Mouse (Mus musculus) liver (tissue): ENCODE results near the gene Rora.

Source experiments
- DNase-seq: peaks from one replicate; pipeline ENCODE4 v3.0.0-alpha.2; 2020; ENCODE audit warnings: mixed read lengths

The Rora gene

DNA sequence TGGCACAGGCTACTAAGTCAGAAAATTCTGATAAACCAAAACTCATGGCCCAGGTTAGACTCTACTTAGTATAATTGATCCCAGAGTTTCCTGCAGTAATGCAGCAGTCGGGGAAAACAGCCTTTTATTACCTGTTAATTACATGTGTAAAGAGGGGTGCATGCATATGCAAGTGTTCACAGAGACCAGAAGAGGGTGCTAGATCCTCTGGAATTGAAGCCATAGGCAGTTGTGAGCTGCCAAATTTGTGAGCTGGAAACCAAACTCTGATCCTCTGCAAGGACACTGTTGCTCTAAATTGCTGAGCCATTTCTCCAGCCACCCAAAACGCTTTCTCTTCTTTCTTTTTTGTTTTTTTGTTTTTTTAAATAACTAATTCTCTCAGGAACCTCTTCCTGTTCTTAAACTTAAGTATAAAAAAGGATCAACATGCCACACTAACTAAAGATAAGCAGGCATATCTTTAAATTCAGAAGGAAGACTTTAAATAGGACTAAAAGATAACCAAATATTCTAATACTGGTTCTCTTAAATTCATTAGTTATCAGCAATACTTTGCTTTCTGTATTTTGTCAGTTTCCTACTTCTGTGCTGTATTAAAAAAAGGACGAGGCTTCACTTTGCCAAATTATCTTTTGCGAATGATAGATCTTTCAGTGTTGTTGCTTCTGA is 723.5 kb downstream of the Rora start:
- no peak for DNase-seq

DNA sequence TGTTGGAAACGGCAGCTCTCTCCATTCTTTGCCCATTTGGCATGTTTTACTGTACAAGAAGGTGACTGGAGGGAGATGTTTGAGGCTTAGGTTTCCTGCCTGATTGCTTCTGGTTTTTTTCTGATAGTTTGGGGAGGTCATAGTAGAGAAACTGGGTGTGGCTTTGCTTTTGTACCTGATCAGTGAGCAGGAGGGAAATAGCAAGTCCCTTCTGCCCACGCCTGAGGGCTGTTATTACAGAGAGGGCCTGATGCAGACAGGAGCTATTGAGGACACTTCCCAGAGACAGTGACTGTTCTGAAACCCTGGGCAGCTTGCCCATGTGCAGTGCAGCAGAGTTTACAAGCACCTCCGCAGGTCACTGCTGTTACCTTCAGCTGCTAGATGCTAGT is 724.1 kb downstream of the Rora start:
- no peak for DNase-seq

DNA sequence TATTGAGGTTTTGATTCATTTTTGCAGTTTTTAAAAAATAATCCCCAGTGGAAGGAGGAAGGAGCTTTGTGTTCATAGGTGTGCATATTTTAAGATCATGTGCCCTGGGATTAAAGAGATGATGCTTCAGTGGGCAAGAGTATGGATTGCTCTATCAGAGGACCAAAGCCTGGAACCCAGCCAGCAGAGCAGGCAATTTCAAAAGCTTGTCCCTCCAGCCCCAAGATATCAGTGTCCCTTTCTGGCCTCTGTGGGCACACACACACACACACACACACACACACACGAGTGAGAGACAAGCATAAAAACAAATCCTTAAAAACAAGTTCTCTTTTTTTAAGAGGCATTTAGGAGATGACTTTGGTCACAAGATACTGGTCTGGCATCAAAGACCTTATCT is 727.0 kb downstream of the Rora start:
- no peak for DNase-seq

DNA sequence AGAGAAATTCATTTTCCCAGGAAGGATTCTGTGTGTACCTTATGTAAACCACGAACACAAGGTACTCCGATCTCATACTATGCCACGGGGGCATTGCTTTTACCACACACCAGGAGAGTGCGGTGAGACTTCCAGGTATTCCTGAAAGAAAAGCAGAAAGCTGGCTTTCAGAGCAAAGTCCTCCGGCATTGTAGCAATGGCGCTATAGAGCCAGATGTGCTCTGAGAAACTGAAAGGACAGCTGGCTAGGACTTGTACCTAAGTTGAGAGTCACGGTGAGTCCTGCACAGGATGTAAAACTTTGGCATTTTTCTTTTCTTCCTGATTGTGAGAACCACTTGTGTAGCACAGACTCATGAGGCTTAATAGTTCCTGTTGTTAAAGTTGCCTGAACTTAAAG is 728.2 kb downstream of the Rora start:
- DNase-seq: no peak

DNA sequence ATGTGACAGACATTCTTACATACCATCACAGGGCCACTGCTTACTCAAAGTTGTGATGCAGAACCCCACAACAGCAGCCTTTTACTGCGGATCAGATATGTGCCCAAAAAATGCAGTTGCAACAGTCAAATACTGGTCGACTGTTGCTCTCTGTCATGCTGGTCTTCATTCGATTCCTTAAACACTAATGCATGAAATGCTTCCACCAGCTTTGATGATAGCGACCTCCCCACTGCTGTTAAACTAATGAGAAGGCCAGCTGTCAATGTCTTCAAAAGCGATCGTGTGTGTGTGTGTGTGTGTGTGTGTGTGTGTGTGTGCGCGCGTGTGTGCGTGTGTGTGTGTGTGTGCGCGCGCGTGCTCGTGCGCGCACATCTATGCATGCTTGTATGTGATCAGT is 730.9 kb downstream of the Rora start:
- DNase-seq: no peak

DNA sequence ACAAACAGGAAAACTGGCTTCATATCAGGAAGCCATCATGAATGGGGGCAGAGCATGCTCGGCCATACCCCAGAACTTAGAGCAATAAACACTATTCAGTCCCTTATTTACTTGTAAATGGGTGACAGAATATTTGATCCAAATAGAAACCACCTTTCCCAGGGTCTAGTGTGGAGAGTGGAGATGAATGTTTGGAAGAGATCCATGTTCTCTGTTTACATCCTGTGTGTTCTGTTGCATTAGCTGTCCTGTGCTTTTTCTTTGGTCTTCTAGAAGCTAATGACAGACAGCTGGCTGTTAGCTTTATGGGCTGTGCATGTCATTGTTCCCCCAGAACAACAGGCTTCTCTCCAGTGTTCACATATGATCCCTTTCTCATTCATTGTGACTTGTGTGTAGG is 731.3 kb downstream of the Rora start:
- DNase-seq: no peak

DNA sequence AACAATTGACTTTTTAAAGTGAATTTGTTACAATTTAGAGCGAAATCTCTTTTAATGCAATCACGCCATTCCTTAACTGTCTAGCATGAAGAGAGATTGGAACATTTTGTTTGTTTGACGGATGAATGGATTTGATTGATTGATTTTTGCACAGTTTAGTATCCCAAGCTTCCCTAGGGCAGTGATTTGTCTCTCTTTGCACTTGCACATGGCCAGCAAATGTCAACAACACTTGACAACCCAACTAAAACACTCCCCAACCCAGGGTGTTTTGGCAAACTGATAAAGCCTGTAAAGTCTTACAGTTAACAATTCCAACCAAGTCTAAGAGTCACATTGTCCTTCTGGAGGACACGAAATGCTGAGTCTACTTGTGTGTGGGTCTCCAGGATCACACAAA is 733.7 kb downstream of the Rora start:
- DNase-seq: no peak

DNA sequence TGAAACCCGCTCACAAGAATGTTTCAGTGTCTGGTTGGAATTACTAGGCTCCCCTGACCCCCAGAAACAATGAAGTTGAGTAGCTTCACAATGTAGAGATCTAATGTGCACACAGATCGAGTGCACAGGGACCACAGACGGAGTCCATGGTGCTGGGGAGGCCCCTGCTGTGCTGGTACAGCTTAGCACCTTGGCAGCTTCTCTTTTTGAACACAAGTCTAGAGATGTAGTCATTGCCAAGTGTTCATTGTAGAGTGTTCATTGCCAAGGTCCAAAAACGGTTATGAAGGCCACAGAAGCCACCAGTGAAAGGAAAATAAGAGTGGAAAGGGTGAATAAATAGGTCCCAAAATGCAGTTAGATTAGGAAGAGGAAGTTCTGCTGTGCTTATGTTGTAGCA is 737.0 kb downstream of the Rora start:
- no peak for DNase-seq

DNA sequence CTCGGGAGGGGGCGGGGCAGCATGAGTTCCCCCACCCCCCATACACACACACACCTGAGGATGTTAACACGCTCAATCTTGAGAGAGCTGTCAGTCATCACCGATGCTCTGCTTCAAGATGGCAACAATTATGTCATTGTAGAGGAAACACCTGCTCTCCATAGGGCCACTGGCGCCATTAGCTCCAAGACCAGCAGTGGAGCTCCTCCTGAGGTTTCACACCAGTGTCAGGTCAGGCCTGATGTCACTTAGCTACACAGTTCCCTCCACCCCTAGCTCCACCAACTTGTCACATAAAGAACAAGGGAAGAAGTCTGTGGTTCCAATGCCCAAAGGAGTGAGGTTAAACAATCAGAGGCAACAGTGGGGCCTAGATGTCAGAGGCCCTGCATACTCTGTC is 740.6 kb downstream of the Rora start:
- no peak for DNase-seq

DNA sequence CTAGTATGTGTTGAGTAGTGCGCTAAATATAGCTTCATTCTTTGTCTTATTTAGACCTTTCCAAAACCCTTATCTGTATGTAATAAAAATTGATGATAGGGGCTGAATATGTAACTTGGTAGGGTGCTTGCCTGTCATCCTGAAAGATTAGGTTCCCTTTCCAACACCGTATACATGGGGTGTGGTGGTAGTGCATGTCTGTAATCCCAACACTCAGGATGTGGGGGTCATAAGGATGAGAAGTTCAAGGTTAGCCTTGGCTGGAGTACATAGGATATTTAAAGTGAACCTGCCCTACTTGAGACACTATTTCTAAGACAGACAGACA is 743.8 kb downstream of the Rora start:
- DNase-seq: no peak

DNA sequence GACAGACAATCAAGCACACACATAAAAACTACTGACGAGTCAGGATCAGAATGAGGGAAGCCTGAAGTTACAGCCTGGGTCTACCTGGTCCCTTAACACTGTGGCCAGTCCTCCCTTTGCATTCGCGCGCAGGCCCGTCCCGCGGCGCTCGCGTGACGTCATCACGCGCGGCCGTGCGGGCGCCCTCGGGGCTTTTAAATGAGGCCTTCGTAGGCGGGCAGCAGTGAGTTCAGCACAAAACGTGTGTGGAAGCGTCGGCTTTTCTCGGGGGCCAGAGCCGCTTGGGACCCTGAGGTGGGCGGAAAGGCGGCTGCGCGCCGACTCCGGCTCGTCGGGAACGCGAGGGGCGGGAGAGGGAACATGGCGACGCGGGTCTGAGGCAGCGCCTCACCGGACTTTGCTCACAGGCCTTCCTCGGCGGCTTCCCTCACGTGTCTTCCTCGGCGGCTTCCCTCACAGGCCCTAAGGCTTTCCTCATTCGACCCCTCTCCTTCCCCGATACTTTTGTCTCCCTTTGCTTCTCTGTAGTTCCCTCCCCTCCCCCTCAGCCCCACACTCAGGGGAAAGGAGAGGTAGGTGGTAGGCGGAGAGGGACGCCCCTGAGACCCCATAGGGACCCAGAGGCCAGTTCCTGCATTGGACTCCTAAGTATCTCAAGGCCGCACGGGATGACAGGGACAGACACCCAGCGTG is 744.3 kb downstream of the Rora start, which contains the start of gene Ice2:
Gene Ice2 (plus strand): TSS at position 147 of the 693 bp plus-strand sequence.
- peak; percentile 78 for DNase-seq

DNA sequence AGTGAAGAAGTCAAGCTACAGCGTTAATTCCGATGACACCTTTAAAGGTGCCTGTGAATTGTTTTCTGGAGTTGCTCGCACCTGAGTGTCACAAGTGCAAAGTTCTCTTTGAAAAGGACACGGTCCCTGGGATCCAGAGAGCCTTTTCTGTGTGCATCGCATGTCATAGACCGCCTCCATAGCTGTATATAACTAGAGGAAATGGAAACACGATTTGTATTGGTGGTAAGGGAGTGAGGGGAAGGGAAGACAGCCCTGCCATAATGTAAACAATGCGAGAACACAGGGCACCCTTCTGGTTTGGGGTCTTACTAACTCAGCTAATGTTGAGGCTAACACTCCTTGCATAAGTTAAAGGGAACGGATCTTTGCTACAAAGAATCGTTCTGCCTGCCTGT is 744.9 kb downstream of the Rora start:
- no peak for DNase-seq

DNA sequence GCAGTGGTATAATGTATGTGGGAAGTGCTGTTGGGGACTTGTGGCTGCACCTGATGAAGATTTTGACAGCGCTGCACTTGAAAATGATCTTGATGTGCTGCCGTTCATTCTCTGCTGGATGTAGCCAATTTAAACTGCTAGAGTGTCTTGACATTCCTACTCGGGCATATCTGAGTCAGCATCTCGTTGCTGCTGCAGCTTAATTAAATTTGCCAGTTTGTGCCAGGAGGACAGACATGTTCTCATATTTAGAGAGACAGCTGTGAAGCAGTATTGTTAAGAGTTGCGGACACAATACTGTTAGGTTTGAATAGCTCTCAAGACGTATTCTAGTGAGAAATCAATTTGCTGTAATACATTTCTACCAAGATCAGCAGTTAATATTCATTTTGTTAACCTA is 751.1 kb downstream of the Rora start:
- no peak for DNase-seq

DNA sequence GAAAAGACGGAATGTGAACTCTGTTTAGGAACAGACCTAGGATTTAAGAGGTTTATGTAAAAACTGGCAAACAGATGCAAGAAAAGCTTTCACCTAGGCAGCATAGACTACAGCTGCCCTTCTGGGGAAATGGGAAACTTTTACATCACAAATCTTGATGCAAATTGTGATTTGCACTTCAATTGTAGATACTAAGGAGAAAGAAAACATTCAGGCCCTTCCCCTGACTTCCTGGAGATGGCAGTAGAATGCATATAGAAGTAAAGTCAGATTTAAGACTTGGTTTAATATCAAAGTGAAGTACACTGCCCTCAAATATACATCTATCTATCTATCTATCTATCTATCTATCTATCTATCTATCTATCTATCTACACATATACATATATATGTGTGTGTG is 765.9 kb downstream of the Rora start:
- no peak for DNase-seq

DNA sequence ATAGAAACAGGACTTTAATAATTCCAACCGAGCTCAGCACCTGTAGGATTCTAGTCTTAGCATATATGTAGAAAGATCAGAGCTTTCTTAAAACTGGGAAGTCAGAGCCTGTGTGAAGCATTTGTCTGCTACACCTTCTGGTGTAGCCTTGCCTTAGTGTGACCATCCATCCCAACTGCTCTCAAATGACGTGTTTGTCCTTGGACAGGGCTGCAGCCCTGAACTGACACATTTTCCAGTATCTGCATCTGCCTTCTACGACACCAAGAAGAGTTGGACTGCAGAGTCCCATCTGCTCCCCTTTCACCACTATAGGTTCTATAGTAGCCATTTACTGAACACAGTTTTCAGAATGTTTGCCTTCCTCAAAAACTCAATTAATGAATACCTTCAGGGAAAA is 776.9 kb downstream of the Rora start:
- no peak for DNase-seq

DNA sequence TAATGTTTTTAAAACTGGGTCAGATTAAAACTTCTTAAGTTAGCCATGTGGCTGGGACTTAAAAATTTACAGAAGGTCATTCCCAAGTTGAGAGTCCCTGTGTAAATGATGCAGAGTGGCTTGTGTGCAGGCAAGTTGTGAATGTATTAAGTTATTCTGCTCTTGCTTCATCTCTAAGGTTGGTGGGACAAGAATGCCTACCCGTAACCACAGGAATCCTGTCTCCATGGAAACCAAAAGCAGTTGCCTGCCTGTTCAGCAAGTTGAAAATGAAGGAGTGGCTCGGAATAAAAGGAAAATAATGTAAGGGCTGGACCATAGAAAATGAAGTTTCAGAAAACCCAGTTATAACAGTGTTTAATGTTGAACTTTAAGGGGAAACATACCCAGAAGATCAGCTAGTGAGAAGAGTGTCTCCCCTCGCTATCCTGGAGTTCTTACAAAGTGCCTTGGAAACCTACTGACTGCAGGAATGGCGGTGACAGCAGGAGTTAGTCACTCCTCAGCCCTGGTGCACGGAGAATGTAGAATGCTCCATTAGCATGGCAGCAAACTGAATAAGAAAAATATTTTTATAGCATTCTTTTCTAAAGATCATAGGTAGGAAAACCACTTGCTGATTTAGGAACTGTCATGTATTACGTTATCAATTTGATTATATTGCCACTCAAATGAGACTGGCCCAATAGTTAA is 778.4 kb downstream of the Rora start:
- DNase-seq: no peak

DNA sequence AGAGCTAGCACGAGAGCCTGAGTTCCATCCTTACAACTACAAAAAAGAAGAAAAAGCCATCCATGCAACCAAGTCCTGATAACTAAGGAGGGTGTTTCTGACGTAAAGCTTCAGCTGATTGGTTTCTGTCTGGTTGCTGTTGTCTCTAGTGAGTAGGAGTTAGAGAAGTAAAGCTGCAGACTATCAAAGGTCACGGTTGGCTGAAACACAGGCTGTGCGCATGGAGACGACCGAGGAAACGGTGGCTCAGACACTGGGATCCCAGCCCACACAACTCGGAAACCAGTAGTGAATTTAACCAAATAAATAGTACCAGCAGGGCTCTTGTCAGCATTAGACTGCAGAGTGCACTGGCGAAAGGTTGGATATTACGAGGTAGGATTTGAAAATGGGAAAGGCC is 781.6 kb downstream of the Rora start:
- DNase-seq: no peak

DNA sequence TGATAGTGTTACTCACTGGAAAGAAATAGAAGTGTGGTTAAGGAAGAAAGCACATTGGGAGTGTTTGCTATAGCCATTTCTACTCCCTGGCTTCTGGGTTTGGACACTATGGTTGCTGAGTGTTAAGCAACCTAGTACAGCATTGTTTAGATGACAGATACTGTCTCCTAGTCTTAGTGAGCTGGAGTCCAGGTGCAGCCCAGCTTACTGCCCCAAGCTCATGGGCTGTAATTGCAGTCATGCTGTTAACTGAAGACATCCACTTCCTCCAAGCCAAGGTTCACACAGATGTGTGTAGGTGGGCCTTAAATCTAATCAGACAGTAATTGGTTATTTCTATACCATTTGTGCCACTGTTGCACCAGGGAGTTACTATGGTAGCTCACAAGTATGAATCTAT is 782.1 kb downstream of the Rora start:
- DNase-seq: no peak
